Mouse (Mus musculus) erythroblast, adult 5-6 weeks (primary cell): Measurements from ENCODE around the gene Xpo5. TPM values are rescaled to one million over a fixed set of nuclear protein-coding genes. Genes with fewer than 3 reads are reported as not detected.
A peak's percentile ranks its signal among the peaks of the same experiment; 100 is the strongest.

Source experiments
- ATAC-seq: replicated peaks from 2 replicates; pipeline ENCODE4 v1.8.0; 2016; ENCODE audit warnings: moderate number of reproducible peaks, mild to moderate bottlenecking, moderate TSS enrichment, inconsistent platforms; ENCODE audit not compliant: poor library complexity, low FRiP score, severe bottlenecking
- total RNA-seq, 2 experiments: library from RNA; stranded (forward) in 1 of 2; stranded (reverse) in 1 of 2; fragments of 150-400 nt in 1 of 2; fragments of 200-764, 138-1000 nt in 1 of 2; gene quantifications; 2 replicates each; pipeline versions ENCODE4 v1.2.3 to v1.2.4; 2015 to 2017; ENCODE audit warnings: low replicate concordance in 2 of 2

Xpo5 gene
- total RNA-seq, 2 experiments from 2014 or later, result 9.0 to 14.9 TPM

GRCm38 (mm10) chr17:46182273-46182672 lies 20.3 kb upstream of the Xpo5 start:
- no peak for ATAC-seq

DNA sequence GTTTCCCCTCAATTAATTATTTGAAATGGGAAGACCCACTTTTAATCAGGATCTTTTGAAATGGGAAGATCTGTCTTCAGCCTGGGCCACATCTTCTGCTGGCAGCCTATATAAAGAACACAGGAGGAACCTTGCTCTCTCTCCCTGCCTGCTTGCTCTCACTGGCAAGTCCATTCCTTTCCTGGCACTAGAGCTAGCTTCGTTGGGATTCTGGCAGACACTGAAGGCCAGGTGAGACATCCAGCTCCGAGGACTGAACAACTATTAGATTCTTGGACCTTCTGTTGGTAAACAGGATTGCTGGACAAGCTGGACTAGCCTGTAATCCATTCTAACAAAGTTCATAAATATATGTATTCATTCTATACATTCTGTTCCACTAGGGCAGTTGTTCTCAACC lies 13.8 kb upstream of the Xpo5 start:
- ATAC-seq, result no peak

DNA sequence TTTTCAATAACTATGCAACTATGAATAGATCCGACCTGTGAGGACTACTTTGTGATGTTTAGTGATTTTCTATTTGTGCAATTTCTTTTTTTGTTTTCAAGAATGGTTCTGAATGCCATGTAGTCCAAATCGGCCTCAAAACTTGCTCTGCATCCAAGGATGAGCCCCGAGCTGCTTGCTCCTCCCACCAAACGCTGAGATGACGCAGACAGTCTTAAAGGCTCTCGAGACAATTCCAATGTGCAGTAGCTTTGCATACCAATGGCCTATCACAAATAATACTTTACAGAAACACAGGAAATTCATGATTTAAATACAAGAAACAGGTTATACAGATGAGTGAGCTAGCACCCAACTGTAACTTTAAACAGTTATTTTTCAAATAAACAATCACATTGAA lies 1.4 kb upstream of the Xpo5 start:
- ATAC-seq, result peak; percentile 54; the same call in 1 of the 2 replicates

GRCm38 (mm10) chr17:46203078-46203477 lies 496 bp downstream of the Xpo5 start:
- peak; percentile 39 for ATAC-seq

DNA sequence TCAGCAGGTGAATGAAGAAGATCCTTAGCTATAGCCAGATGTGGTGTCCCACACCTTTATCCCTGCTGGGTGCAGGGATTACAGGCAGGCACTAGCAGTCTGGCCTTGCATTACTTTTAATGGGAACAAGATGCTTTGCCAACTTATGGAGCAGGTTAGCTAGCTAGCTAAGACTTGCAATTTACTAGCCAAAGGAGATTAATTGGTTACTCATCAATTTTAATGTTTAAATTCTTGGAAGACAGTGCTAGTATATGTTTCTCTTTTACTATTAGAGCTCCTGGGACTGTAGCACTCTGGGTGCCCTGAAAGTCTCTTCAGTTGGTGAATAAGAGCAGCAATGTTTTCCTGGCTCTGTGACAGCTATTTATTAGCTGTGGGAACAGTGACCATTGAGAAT lies 4.1 kb downstream of the Xpo5 start:
- ATAC-seq, result no peak

GRCm38 (mm10) chr17:46210550-46210949 lies 8.0 kb downstream of the Xpo5 start:
- ATAC-seq, result no peak

DNA sequence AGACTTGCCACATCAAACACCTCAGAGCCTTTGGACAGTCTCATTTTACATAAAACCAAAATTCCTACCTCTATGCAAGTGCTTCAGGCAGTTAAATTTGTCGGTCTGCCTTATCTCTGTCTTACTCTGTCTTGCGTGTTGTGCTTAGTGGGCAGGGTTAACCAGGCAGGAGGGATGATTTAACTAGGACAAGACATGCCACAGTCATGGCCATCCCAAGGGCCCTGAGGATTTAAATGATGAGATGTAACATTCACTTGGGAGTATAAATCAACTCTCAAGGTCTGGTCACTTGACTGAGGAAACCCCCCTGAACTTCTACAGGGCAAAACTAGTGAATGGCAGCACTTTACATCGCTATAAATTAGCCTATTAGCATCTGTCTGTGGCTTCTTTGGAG lies 19.0 kb downstream of the Xpo5 start:
- no peak for ATAC-seq

DNA sequence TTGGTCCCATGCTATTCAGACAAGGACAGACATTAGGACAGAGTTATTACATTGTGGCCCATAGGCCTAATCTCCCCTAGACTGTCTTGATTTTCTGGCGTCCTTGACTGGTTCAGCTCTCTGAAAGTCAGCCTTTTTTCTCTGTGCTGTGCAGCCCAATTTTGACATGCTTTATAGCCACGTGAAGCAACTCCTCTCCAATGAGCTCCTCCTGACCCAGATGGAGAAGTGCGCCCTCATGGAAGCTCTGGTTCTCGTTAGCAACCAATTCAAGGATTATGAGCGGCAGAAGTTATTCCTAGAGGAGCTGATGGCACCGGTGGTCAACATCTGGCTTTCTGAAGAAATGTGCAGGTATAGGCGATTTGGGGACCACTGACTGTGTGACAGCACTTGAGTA lies 25.0 kb downstream of the Xpo5 start:
- no peak for ATAC-seq

GRCm38 (mm10) chr17:46236067-46236466 lies 33.5 kb downstream of the Xpo5 start:
- no peak for ATAC-seq

DNA sequence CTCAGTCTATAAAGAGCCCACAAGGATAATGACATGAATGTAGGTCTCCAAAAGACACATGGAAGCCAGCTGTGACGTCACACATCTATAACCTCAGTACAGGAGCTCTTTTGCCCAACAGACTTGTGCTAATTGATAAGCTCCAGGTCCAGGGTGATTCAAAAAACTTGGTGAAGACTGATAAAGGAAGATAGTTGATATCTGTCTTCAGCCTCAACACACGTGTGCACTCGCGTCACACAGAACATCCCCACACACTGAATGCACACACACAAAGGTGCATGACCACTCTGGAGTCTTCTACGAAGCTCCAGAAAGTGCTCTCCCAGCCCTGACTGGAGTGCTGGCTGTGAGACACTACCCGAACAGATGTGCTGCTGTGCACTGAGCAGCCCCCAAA lies 34.5 kb downstream of the Xpo5 start:
- ATAC-seq, result peak; percentile 21

GRCm38 (mm10) chr17:46237480-46237879 lies 34.9 kb downstream of the Xpo5 start:
- ATAC-seq, result no peak

- ATAC-seq, result no peak
These were observed 37.0 kb downstream of the Xpo5 start for GRCm38 (mm10) chr17:46239516-46240114.

DNA sequence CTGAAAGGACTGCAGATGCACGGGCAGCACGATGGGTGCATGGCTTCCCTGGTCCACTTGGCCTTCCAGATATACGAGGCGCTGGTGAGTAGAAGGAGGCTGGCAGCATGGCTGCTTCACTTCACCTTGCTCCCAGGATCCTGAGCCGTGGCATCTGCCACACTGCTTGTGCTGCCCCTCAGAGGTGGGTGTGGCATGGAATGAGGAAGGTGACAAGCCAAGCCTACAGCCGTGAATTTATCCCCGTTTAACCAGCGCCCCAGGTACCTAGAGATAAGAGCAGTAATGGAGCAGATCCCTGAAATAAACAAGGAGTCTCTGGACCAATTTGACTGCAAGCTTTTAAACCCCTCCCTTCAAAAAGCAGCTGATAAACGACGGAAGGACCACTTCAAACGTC lies 38.9 kb downstream of the Xpo5 start:
- ATAC-seq, result no peak

GRCm38 (mm10) chr17:46242274-46242673 lies 39.7 kb downstream of the Xpo5 start:
- ATAC-seq, result no peak

DNA sequence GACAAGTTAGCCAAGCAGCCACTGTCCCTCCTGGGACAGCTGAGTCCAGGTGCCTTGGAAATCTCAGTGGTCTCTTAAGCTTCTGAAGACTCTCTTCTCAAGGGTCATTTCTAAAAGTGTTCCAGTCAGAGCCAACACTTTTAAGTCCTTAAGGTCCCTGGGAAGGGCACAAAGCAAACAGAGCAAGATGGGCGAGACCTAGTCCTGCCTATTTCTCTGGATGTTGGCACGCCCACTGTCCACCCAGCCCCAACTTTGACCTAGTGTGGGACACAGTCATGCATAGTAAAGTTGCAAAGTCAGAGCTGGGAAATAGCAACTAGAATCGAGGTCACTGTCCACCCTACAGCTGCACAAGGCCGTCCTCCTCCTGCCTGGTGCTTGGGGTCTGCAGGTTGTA lies 40.4 kb downstream of the Xpo5 start:
- ATAC-seq, result no peak

GRCm38 (mm10) chr17:46243624-46244023 lies 41.0 kb downstream of the Xpo5 start:
- ATAC-seq, result no peak

GRCm38 (mm10) chr17:46244579-46244978 lies 42.0 kb downstream of the Xpo5 start:
- ATAC-seq, result no peak

- ATAC-seq, result peak; percentile 92
These were observed 45.1 kb downstream of the Xpo5 start, which contains the start of the genes Polr1c and Yipf3 for GRCm38 (mm10) chr17:46247512-46248188. Polr1c (minus strand) TSS chr17:46248054. Yipf3 (plus strand) TSS chr17:46248080.

DNA sequence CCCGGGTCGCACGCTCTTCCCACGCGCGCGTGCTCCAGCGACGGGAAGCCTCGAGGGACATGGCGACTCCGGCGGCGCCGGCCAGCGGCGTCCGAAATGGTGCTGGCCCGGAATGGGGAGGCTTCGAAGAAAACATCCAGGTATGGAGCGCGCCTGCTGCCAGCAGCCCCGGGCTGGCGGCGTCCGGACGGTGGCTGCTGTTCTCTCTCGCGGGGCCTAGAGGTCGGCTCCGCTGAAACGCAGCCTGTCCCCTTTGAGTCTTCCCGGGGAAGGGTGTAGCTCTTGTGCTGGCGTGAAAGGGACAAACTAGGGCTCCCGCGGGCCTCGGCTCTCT lies 45.6 kb downstream of the Xpo5 start:
- peak; percentile 24 for ATAC-seq

DNA sequence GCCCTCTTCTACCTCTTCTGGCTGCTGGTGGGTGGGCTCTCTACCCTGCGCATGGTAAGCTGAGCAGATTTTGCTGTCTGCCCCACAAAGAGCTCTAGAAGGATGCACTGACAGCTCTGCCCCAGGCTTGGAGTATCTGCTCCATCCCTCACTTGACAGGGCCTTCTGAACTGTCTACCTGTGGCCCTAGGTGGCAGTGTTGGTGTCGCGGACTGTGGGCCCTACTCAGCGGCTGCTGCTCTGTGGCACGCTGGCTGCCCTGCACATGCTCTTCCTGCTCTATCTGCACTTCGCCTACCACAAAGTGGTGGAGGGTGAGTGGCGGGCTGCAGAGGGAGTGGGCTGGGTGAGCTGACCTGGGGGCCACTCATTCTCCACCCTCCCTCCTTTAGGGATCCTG lies 48.6 kb downstream of the Xpo5 start:
- no peak for ATAC-seq

GRCm38 (mm10) chr17:46252571-46253451 lies 50.2 kb downstream of the Xpo5 start:
- no peak for ATAC-seq
